8 mouse cellular contexts compared by ENCODE assay signal in genomic region chr10:80295618-80296425, GRCm38 (mm10). TPM values are rescaled to one million over a fixed set of nuclear protein-coding genes. Genes with fewer than 3 reads are reported as not detected.
DNase-seq lines count a peak whose midpoint lies in the region; ATAC-seq and TF ChIP-seq lines count a peak whose summit lies in the region.

Gene Apc2, plus strand, starts transcription at chr10:80295977.

- peak within 1 kb of the TSS; percentile 45 for H3K4me3 ChIP-seq in heart, embryonic 11.5 days (ENCODE audit: low read depth, low read length)
- peak within 1 kb of the TSS; percentile 45 for H3K4me3 ChIP-seq in kidney, embryonic 15.5 days (replicated peaks)
- H3K4me3 ChIP-seq in limb, embryonic 15.5 days = peak within 1 kb of the TSS; percentile 44
- peak within 1 kb of the TSS; percentile 50 for H3K4me3 ChIP-seq in midbrain, postnatal 0 days (ENCODE audit: low read depth, low read length)

- 1% methylated on average over 26 of the region's 26 CpGs for WGBS in heart, embryonic 11.5 days (ENCODE audit: insufficient replicate concordance)
- 2% methylated on average over 26 of the region's 26 CpGs for WGBS in kidney, embryonic 15.5 days
- under 1% methylated on average over 26 of the region's 26 CpGs for WGBS in limb, embryonic 15.5 days
- under 1% methylated on average over 26 of the region's 26 CpGs for WGBS in midbrain, postnatal 0 days

- peak; percentile 51 for ATAC-seq in erythroblast, adult 5-6 weeks (replicated peaks; ENCODE audit: low FRiP score, poor library complexity, severe bottlenecking)
- peak; percentile 31; the same call in 1 of the 2 replicates for ATAC-seq in heart, embryonic 11.5 days (replicated peaks; ENCODE audit: insufficient number of reproducible peaks, low FRiP score, low TSS enrichment)
- peak; percentile 55 for ATAC-seq in kidney, embryonic 15.5 days (replicated peaks; ENCODE audit: low FRiP score)
- peak; percentile 46; the same call in 1 of the 2 replicates for ATAC-seq in limb, embryonic 15.5 days (ENCODE audit: insufficient number of reproducible peaks, low FRiP score, low TSS enrichment, low read depth)
- ATAC-seq in midbrain, postnatal 0 days (ENCODE audit: low FRiP score) = peak; percentile 45

- 0 out of 2 replicates have a peak, but pooled peaks cover 8% of the 10 kb centered on the region for H3K4me1 ChIP-seq in heart, embryonic 11.5 days (ENCODE audit: control insufficient read depth, insufficient read depth, low read length)
- H3K4me1 ChIP-seq in kidney, embryonic 15.5 days = peaks cover 52% of the 10 kb centered on the region
- H3K4me1 ChIP-seq in limb, embryonic 15.5 days = peaks cover 46% of the 10 kb centered on the region
- H3K4me1 ChIP-seq in midbrain, postnatal 0 days (ENCODE audit: insufficient read depth, low read length) = peaks cover 23% of the 10 kb centered on the region

- H3K27ac ChIP-seq in heart, embryonic 11.5 days (ENCODE audit: low read depth, low read length) = 0 out of 2 replicates have a peak within 1 kb of the TSS, but pooled peaks have one; percentile 50
- H3K27ac ChIP-seq in kidney, embryonic 15.5 days = peak within 1 kb of the TSS; percentile 68
- peak within 1 kb of the TSS; percentile 69 for H3K27ac ChIP-seq in limb, embryonic 15.5 days
- peak within 1 kb of the TSS; percentile 100 for H3K27ac ChIP-seq in midbrain, postnatal 0 days (ENCODE audit: low read depth, low read length)

- H3K4me2 ChIP-seq in heart, embryonic 11.5 days = peak within 1 kb of the TSS; percentile 79
- peak within 1 kb of the TSS; percentile 76 for H3K4me2 ChIP-seq in kidney, embryonic 15.5 days
- peak within 1 kb of the TSS; percentile 81 for H3K4me2 ChIP-seq in limb, embryonic 15.5 days
- peak within 1 kb of the TSS; percentile 91 for H3K4me2 ChIP-seq in midbrain, postnatal 0 days (ENCODE audit: low read depth, low read length, poor library complexity, severe bottlenecking)

- peaks cover 43% of the 10 kb centered on the region for H3K27me3 ChIP-seq in heart, embryonic 11.5 days (ENCODE audit: control insufficient read depth, insufficient read depth, low read length)
- H3K27me3 ChIP-seq in kidney, embryonic 15.5 days = peaks cover 44% of the 10 kb centered on the region
- peaks cover 42% of the 10 kb centered on the region for H3K27me3 ChIP-seq in limb, embryonic 15.5 days
- H3K27me3 ChIP-seq in midbrain, postnatal 0 days (ENCODE audit: insufficient read depth, low read length) = no peaks in the 10 kb centered on the region

- peak within 1 kb of the TSS; percentile 56 for H3K9ac ChIP-seq in heart, embryonic 11.5 days (ENCODE audit: low read depth, low read length)
- peak within 1 kb of the TSS; percentile 49 for H3K9ac ChIP-seq in kidney, embryonic 15.5 days
- peak within 1 kb of the TSS; percentile 24 for H3K9ac ChIP-seq in limb, embryonic 15.5 days
- peak within 1 kb of the TSS; percentile 78 for H3K9ac ChIP-seq in midbrain, postnatal 0 days (replicated peaks; ENCODE audit: low read length, poor library complexity, severe bottlenecking)

- DNase-seq in B cell, adult 2 months = peak; percentile 80
- DNase-seq in brain, adult 2 months (ENCODE audit: low read depth, low spot score) = peak; percentile 89
- peak; percentile 95 for DNase-seq in midbrain, postnatal 0 days (ENCODE audit: low spot score)
- peak; percentile 49 to 65 for DNase-seq in spleen, postnatal 14 days (ENCODE audit: low spot score in 2 of 2)

- H3K9me3 ChIP-seq in heart, embryonic 11.5 days (replicated peaks; ENCODE audit: control insufficient read depth, low read length) = no peaks in the 10 kb centered on the region
- no peaks in the 10 kb centered on the region for H3K9me3 ChIP-seq in kidney, embryonic 15.5 days (replicated peaks)
- no peaks in the 10 kb centered on the region for H3K9me3 ChIP-seq in limb, embryonic 15.5 days
- no peaks in the 10 kb centered on the region for H3K9me3 ChIP-seq in midbrain, postnatal 0 days (ENCODE audit: low read length)

- peak; percentile 79 for TF ChIP-seq CTCF in midbrain, postnatal 0 days (IDR thresholded peaks at IDR 0.05)

- peaks cover 12% of the 10 kb centered on the region for H3K36me3 ChIP-seq in heart, embryonic 11.5 days (ENCODE audit: control insufficient read depth, insufficient read depth, low read length)
- H3K36me3 ChIP-seq in kidney, embryonic 15.5 days = peaks cover 20% of the 10 kb centered on the region
- H3K36me3 ChIP-seq in limb, embryonic 15.5 days = peaks cover 19% of the 10 kb centered on the region
- H3K36me3 ChIP-seq in midbrain, postnatal 0 days (ENCODE audit: insufficient read depth, low read length) = peaks cover 10% of the 10 kb centered on the region

RNA-seq across cellular contexts. Expression of gene Apc2, which starts in this region (rescaled TPM):
- total RNA-seq in erythroblast, adult 5-6 weeks (2015; ENCODE audit: low replicate concordance) = not detected in 2 replicates
- 0.09 and 0.14 TPM in 2 replicates for total RNA-seq in erythroblast, adult 5-6 weeks (2017; ENCODE audit: low replicate concordance)
- polyA plus RNA-seq in heart, embryonic 11.5 days (2014; fragmentation: Nextera tagmentation; extraction: Ambion mirVana) = 0.55 and 0.69 TPM in 2 replicates
- 1.6 and 2.4 TPM in 2 replicates for polyA plus RNA-seq in kidney, embryonic 15.5 days (2015; fragmentation: Nextera tagmentation; extraction: Ambion mirVana)
- 1.5 TPM in 2 replicates for polyA plus RNA-seq in limb, embryonic 15.5 days (2015; fragmentation: Nextera tagmentation; extraction: Ambion mirVana)
- 370 and 395 TPM in 2 replicates for total RNA-seq in midbrain, postnatal 0 days (2014; rRNA removed)
- polyA plus RNA-seq in midbrain, postnatal 0 days (2015; fragmentation: Nextera tagmentation; extraction: Ambion mirVana) = 95.3 and 110 TPM in 2 replicates

Comparison
In these comparisons a context has a peak if more than half of its experiments do, and no peak if none do; other contexts are left out.
1. Peak in every context shown above with its lines: DNase-seq, ATAC-seq, H3K4me3 ChIP-seq and H3K27ac ChIP-seq.
2. RNA of gene Apc2 (total RNA-seq): 370 to 395 TPM in midbrain, postnatal 0 days; 0.09 to 0.14 TPM in erythroblast, adult 5-6 weeks; every median in the first group is over 100 times any median in the second.
3. RNA of gene Apc2 (polyA plus RNA-seq): 95.3 to 110 TPM in midbrain, postnatal 0 days; 1.6 to 2.4 TPM in kidney, embryonic 15.5 days, 1.5 TPM in limb, embryonic 15.5 days and 0.55 to 0.69 TPM in heart, embryonic 11.5 days; every median in the first group is over 10 times any median in the second.
4. Peak in ATAC-seq in erythroblast, adult 5-6 weeks; RNA of the gene not detected or under 1 TPM.
5. Peak in ATAC-seq, H3K4me3 ChIP-seq, H3K27ac ChIP-seq, H3K9ac ChIP-seq and H3K4me2 ChIP-seq in heart, embryonic 11.5 days; RNA of the gene not detected or under 1 TPM.
6. H3K27ac ChIP-seq: peak in every context shown above with its lines; median percentile 100 in midbrain, postnatal 0 days; 69 in limb, embryonic 15.5 days; 68 in kidney, embryonic 15.5 days; 50 in heart, embryonic 11.5 days.
7. H3K9ac ChIP-seq: peak in every context shown above with its lines; median percentile 78 in midbrain, postnatal 0 days; 56 in heart, embryonic 11.5 days; 49 in kidney, embryonic 15.5 days; 24 in limb, embryonic 15.5 days.